Mouse (Mus musculus) midbrain, embryonic 15.5 days (tissue): ENCODE data around the gene Pinlyp. TPM values are rescaled to one million over a fixed set of nuclear protein-coding genes. Genes with fewer than 3 reads are reported as not detected.

Experiments used
- ATAC-seq: fragments of 200-750 bp; cut with Nextera tagmentation; replicated peaks from 2 replicates; pipeline ENCODE4 v1.8.0; 2017; ENCODE audit warnings: moderate TSS enrichment
- H3K27ac ChIP-seq: fragments of 300-500 bp; sonication (generic); 2 replicates; pipeline ENCODE4 v1.5.1; 2015; ENCODE audit warnings: mild to moderate bottlenecking, inconsistent platforms
- H3K27me3 ChIP-seq: fragments of 300-500 bp; sonication (generic); replicated peaks from 2 replicates; pipeline ENCODE4 v1.6.1; 2015; ENCODE audit warnings: inconsistent platforms
- H3K36me3 ChIP-seq: fragments of 300-500 bp; sonication (generic); replicated peaks from 2 replicates; pipeline ENCODE4 v1.6.1; 2015; ENCODE audit warnings: inconsistent platforms
- H3K4me1 ChIP-seq: fragments of 300-500 bp; sonication (generic); 2 replicates; pipeline ENCODE4 v1.6.1; 2015; ENCODE audit warnings: inconsistent platforms
- H3K4me2 ChIP-seq: fragments of 300-500 bp; sonication (generic); 2 replicates; pipeline ENCODE4 v1.6.1; 2015; ENCODE audit warnings: inconsistent platforms, mild to moderate bottlenecking, moderate library complexity
- H3K4me3 ChIP-seq: fragments of 300-500 bp; sonication (generic); 2 replicates; pipeline ENCODE4 v1.5.1; 2015; ENCODE audit warnings: mild to moderate bottlenecking, inconsistent platforms
- H3K9ac ChIP-seq: fragments of 300-500 bp; sonication (generic); 2 replicates; pipeline ENCODE4 v1.6.1; 2015; ENCODE audit warnings: mild to moderate bottlenecking, inconsistent platforms
- H3K9me3 ChIP-seq: fragments of 300-500 bp; sonication (generic); 2 replicates; pipeline ENCODE4 v1.6.1; 2016; ENCODE audit warnings: inconsistent platforms
- WGBS: fragments of 180-500 bp; shearing (Covaris S2); methylation state at CpG from one replicate; pipeline ENCODE4 v1.1.7; 2015; ENCODE audit warnings: mixed read lengths; 5-methylcytosine and 5-hydroxymethylcytosine counted together
- polyA plus RNA-seq: library from polyadenylated mRNA; unstranded; fragments of >200 nt; fragmentation: Nextera tagmentation; extraction: Ambion mirVana; gene quantifications from 2 replicates; pipeline ENCODE4 v1.2.1, GENCODE M21; 2015

Gene Pinlyp
- polyA plus RNA-seq, 1 experiment from 2014 or later: not detected

- Histone ChIP-seq H3K27me3 (peaks cover 17% of the 10 kb centered on the region), H3K36me3 (no peaks in the 10 kb centered on the region), H3K27ac (no peak overlapping the region), H3K4me3 (no peak overlapping the region), H3K4me2 (no peak overlapping the region), H3K9me3 (no peaks in the 10 kb centered on the region), H3K9ac (no peak overlapping the region), H3K4me1 (peaks cover 10% of the 10 kb centered on the region; the same call in 1 of the 2 replicates)
- ATAC-seq: no peak
- WGBS: 86% methylated on average over 6 of the region's 6 CpGs
Measured at GRCm38 (mm10) chr7:24584876-24585275, 39.0 kb upstream of the Pinlyp start.

DNA sequence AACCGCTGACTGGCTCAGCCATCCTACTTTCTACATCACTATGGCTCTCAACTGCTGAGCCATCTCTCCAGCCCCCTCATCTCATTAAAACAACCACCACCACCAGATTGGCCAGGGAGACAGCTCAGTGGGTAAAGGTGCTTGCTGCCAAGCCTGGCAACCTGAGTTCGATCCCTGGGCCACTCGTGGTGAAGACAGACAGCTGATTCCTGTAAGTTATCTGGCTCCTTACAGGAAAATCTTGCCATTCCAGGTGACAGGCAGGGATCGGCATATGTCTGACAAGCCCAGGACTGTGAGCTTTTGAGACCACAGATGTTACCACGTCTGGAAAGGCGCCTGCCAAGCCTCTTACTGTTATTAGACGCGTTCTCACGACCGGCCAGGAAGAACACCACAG, 31.9 kb upstream of the Pinlyp start:
- Histone ChIP-seq H3K4me3 (no peak overlapping the region), H3K36me3 (no peaks in the 10 kb centered on the region), H3K9ac (no peak overlapping the region), H3K4me1 (no peaks in the 10 kb centered on the region), H3K9me3 (no peaks in the 10 kb centered on the region), H3K27me3 (no peaks in the 10 kb centered on the region), H3K27ac (no peak overlapping the region), H3K4me2 (no peak overlapping the region)
- WGBS: 94% methylated on average over 10 of the region's 10 CpGs
- no peak for ATAC-seq

DNA sequence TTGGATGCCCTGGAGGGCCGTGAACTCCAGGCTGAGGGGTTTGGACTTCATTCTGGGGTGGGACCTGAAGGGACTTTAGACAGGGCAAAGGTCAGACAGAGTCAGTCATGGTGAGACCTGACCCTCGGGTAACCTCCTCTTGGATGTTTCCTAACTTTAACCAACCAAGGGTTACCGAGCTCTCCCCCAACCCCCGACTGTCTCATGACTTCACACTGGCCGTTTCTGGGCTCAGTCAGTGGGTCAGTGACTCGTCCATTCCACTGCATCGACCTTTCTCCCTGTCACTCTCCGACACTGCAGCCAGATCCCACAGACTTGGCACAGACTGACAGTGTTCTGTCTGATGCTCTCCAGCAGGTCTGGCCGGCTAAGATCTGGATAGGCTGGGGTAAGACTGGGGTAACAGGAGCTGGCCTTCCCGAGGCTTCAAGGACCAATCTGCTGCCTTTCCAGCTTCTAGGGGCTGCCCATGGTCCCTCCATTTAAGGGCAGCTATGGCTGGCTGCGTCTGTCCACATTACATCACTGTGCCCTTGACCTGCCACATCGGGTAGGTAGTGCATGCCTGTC, 28.4 kb upstream of the Pinlyp start:
- Histone ChIP-seq H3K4me2 (no peak overlapping the region), H3K27ac (no peak overlapping the region), H3K4me1 (no peaks in the 10 kb centered on the region), H3K9ac (no peak overlapping the region), H3K9me3 (no peaks in the 10 kb centered on the region), H3K4me3 (no peak overlapping the region), H3K27me3 (no peaks in the 10 kb centered on the region), H3K36me3 (no peaks in the 10 kb centered on the region)
- 70% methylated on average over 12 of the region's 12 CpGs for WGBS
- no peak for ATAC-seq

DNA sequence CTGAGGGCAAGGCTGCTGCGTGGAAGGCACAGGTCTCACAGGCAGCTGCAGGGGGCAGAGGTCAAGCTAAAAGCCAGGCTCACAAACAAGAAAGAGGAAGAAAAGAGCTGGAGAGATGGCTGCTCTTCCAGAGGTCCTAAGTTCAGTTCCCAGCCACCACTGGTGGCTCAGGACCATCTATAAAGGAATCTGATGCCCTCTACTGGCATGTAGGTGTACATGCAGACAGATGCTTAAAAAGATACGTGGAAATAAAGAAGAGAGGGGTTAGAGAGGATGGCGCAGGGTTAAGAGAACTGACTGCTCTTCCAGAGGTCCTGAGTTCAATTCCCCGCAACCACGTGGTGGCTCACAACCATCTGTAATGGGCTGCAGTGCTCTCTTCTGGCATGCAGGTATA, 26.5 kb upstream of the Pinlyp start:
- 57% methylated on average over 5 of the region's 5 CpGs for WGBS
- Histone ChIP-seq H3K27ac (no peak overlapping the region), H3K4me1 (no peaks in the 10 kb centered on the region), H3K4me3 (no peak overlapping the region), H3K9ac (no peak overlapping the region), H3K27me3 (no peaks in the 10 kb centered on the region), H3K36me3 (0 out of 2 replicates have a peak, but pooled peaks cover 3% of the 10 kb centered on the region), H3K9me3 (no peaks in the 10 kb centered on the region), H3K4me2 (no peak overlapping the region)
- ATAC-seq: peak; percentile 21; the same call in 1 of the 2 replicates

GRCm38 (mm10) chr7:24571071-24571470, 25.2 kb upstream of the Pinlyp start:
- no peak overlapping the region for H3K4me3 ChIP-seq

GRCm38 (mm10) chr7:24568512-24568911, 22.6 kb upstream of the Pinlyp start:
- no peaks in the 10 kb centered on the region for H3K9me3 ChIP-seq
- no peak overlapping the region for H3K27ac ChIP-seq
- no peaks in the 10 kb centered on the region for H3K4me1 ChIP-seq
- ATAC-seq: no peak
- peaks cover 14% of the 10 kb centered on the region; the same call in 1 of the 2 replicates for H3K36me3 ChIP-seq
- no peak overlapping the region for H3K4me2 ChIP-seq
- no peak overlapping the region for H3K9ac ChIP-seq
- no peaks in the 10 kb centered on the region for H3K27me3 ChIP-seq
- WGBS: 94% methylated on average over 4 of the region's 4 CpGs
- H3K4me3 ChIP-seq: no peak overlapping the region

More at GRCm38 (mm10) chr7:24571071-24571470, 25.2 kb upstream of the Pinlyp start:
- Histone ChIP-seq H3K4me1 (no peaks in the 10 kb centered on the region), H3K27me3 (no peaks in the 10 kb centered on the region), H3K9ac (no peak overlapping the region), H3K9me3 (no peaks in the 10 kb centered on the region), H3K36me3 (peaks cover 14% of the 10 kb centered on the region; the same call in 1 of the 2 replicates), H3K27ac (no peak overlapping the region), H3K4me2 (no peak overlapping the region)
- ATAC-seq: no peak
- WGBS: 90% methylated on average over 4 of the region's 4 CpGs

- peaks cover 15% of the 10 kb centered on the region; the same call in 1 of the 2 replicates for H3K36me3 ChIP-seq
- 92% methylated on average over 9 of the region's 9 CpGs for WGBS
Measured at GRCm38 (mm10) chr7:24566206-24566605, 20.3 kb upstream of the Pinlyp start.

GRCm38 (mm10) chr7:24565627-24566026, 19.7 kb upstream of the Pinlyp start:
- H3K27me3 ChIP-seq: no peaks in the 10 kb centered on the region
- WGBS: 91% methylated on average over 11 of the region's 11 CpGs
- no peak for ATAC-seq
- H3K4me1 ChIP-seq: no peaks in the 10 kb centered on the region
- peaks cover 18% of the 10 kb centered on the region; the same call in 1 of the 2 replicates for H3K36me3 ChIP-seq
- no peak overlapping the region for H3K4me2 ChIP-seq
- H3K9ac ChIP-seq: no peak overlapping the region
- no peak overlapping the region for H3K4me3 ChIP-seq
- no peaks in the 10 kb centered on the region for H3K9me3 ChIP-seq
- no peak overlapping the region for H3K27ac ChIP-seq

More at GRCm38 (mm10) chr7:24566206-24566605, 20.3 kb upstream of the Pinlyp start:
- H3K4me2 ChIP-seq: no peak overlapping the region
- H3K27ac ChIP-seq: no peak overlapping the region
- no peaks in the 10 kb centered on the region for H3K4me1 ChIP-seq
- no peak for ATAC-seq
- H3K4me3 ChIP-seq: no peak overlapping the region
- H3K9me3 ChIP-seq: no peaks in the 10 kb centered on the region
- H3K9ac ChIP-seq: no peak overlapping the region
- H3K27me3 ChIP-seq: no peaks in the 10 kb centered on the region

- Histone ChIP-seq H3K4me2 (no peak overlapping the region), H3K27ac (no peak overlapping the region), H3K27me3 (no peaks in the 10 kb centered on the region), H3K9me3 (no peaks in the 10 kb centered on the region), H3K9ac (no peak overlapping the region), H3K4me3 (no peak overlapping the region), H3K4me1 (no peaks in the 10 kb centered on the region), H3K36me3 (peaks cover 20% of the 10 kb centered on the region; the same call in 1 of the 2 replicates)
- ATAC-seq: no peak
- WGBS: 66% methylated on average over 6 of the region's 6 CpGs
Measured at GRCm38 (mm10) chr7:24564607-24565265, 18.8 kb upstream of the Pinlyp start.

DNA sequence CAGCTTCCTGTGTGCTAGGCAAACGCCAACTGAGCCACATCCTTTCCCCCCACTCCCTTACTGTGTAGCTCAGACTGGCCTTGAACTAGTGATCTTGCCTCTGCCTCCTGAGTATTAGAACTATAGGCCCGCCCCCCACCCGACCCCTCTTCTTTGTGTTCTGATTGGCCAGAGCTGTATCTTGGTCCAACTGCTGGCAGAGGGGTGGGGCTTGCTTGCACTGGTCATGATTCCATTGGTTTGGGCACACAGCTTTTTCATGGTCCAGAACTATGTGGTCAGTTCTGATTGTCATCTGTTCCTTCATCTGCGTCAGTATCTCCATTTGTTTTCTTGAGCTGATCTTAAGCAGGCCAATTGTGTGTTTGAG, 17.9 kb upstream of the Pinlyp start:
- Histone ChIP-seq H3K4me1 (no peaks in the 10 kb centered on the region), H3K27ac (no peak overlapping the region), H3K4me3 (no peak overlapping the region), H3K9ac (no peak overlapping the region), H3K27me3 (no peaks in the 10 kb centered on the region), H3K36me3 (peaks cover 20% of the 10 kb centered on the region; the same call in 1 of the 2 replicates), H3K9me3 (no peaks in the 10 kb centered on the region), H3K4me2 (no peak overlapping the region)
- 92% methylated on average over 4 of the region's 4 CpGs for WGBS
- ATAC-seq: no peak

- Histone ChIP-seq H3K4me3 (no peak overlapping the region), H3K9ac (no peak overlapping the region), H3K4me2 (no peak overlapping the region), H3K27ac (no peak overlapping the region), H3K27me3 (no peaks in the 10 kb centered on the region), H3K36me3 (peaks cover 20% of the 10 kb centered on the region; the same call in 1 of the 2 replicates), H3K4me1 (no peaks in the 10 kb centered on the region), H3K9me3 (no peaks in the 10 kb centered on the region)
- 88% methylated on average over 8 of the region's 8 CpGs for WGBS
- no peak for ATAC-seq
Measured at GRCm38 (mm10) chr7:24563191-24563836, 17.4 kb upstream of the Pinlyp start.

GRCm38 (mm10) chr7:24561450-24561849, 15.5 kb upstream of the Pinlyp start:
- ATAC-seq: no peak
- H3K9me3 ChIP-seq: no peaks in the 10 kb centered on the region
- no peaks in the 10 kb centered on the region for H3K4me1 ChIP-seq
- WGBS: 95% methylated on average over 4 of the region's 4 CpGs
- no peak overlapping the region for H3K9ac ChIP-seq
- no peak overlapping the region for H3K27ac ChIP-seq
- no peak overlapping the region for H3K4me3 ChIP-seq
- H3K36me3 ChIP-seq: 0 out of 2 replicates have a peak, but pooled peaks cover 9% of the 10 kb centered on the region
- H3K27me3 ChIP-seq: no peaks in the 10 kb centered on the region
- H3K4me2 ChIP-seq: no peak overlapping the region
